Comparison of ENCODE assay signal across 17 mouse cellular contexts in genomic region chr11:103058499-103059085, GRCm38 (mm10). TPM values are rescaled to one million over a fixed set of nuclear protein-coding genes. Genes with fewer than 3 reads are reported as not detected.
DNase-seq lines count a peak whose midpoint lies in the region; ATAC-seq and TF ChIP-seq lines count a peak whose summit lies in the region.
"Had no signal": no experiment of that assay in that cellular context is flagged by ENCODE, and none has a peak within 500 bp of the region (broad histone marks: within the 10 kb centered on the region; RNA-seq: fewer than 3 reads in every experiment).

No protein-coding gene starts in this region.

- no peaks in the 10 kb centered on the region for H3K9me3 ChIP-seq in kidney, postnatal 0 days (replicated peaks; ENCODE audit: low read length)
- H3K9me3 ChIP-seq in stomach, postnatal 0 days (ENCODE audit: control insufficient read depth, low read length): no peaks in the 10 kb centered on the region
- H3K9me3 ChIP-seq: embryonic facial prominence, embryonic 15.5 days; forebrain, embryonic 10.5 days; hindbrain, embryonic 10.5 days; lung, embryonic 15.5 days had no signal

- no peak overlapping the region for H3K4me2 ChIP-seq in kidney, postnatal 0 days (ENCODE audit: low read length)
- no peak overlapping the region for H3K4me2 ChIP-seq in stomach, postnatal 0 days (replicated peaks; ENCODE audit: low read depth)
- H3K4me2 ChIP-seq: embryonic facial prominence, embryonic 15.5 days; lung, embryonic 15.5 days had no signal

- DNase-seq in gastrocnemius, adult 8-10 months (ENCODE audit: low spot score in 2 of 2): peak; percentile 38 to 76
- no peak for DNase-seq in gastrocnemius, postnatal 10 days
- no peak for DNase-seq in kidney, postnatal 0 days (ENCODE audit: low spot score)
- no peak for DNase-seq in kidney, adult 18-20 months
- peak; percentile 35 for DNase-seq in testis, postnatal 10 days (ENCODE audit: low spot score)
- no peak for DNase-seq in testis, postnatal 14 days (ENCODE audit: low spot score)
- DNase-seq in stomach, postnatal 0 days (ENCODE audit: low spot score): no peak
- DNase-seq in embryo, embryonic 9.5 days (ENCODE audit: extremely low spot score): no peak
- DNase-seq: adrenal gland, postnatal 36 days; cerebellum, adult 9-10 months; kidney, adult 9 months; kidney, postnatal 4 days; retina, postnatal 1 day had no signal

- H3K4me1 ChIP-seq in kidney, postnatal 0 days (replicated peaks; ENCODE audit: insufficient read depth, low read length): no peaks in the 10 kb centered on the region
- no peaks in the 10 kb centered on the region for H3K4me1 ChIP-seq in stomach, postnatal 0 days (replicated peaks; ENCODE audit: control insufficient read depth, insufficient read depth)
- H3K4me1 ChIP-seq: embryonic facial prominence, embryonic 15.5 days; forebrain, embryonic 10.5 days; hindbrain, embryonic 10.5 days; lung, embryonic 15.5 days had no signal

- H3K27ac ChIP-seq in kidney, postnatal 0 days: no peak overlapping the region
- H3K27ac ChIP-seq in stomach, postnatal 0 days (replicated peaks): no peak overlapping the region
- H3K27ac ChIP-seq: embryonic facial prominence, embryonic 15.5 days; forebrain, embryonic 10.5 days; hindbrain, embryonic 10.5 days; lung, embryonic 15.5 days had no signal

- H3K4me3 ChIP-seq in kidney, postnatal 0 days (replicated peaks; ENCODE audit: low read depth, low read length): no peak overlapping the region
- no peak overlapping the region for H3K4me3 ChIP-seq in stomach, postnatal 0 days (ENCODE audit: low read depth, low read length)
- H3K4me3 ChIP-seq: embryonic facial prominence, embryonic 15.5 days; forebrain, embryonic 10.5 days; hindbrain, embryonic 10.5 days; lung, embryonic 15.5 days had no signal

- WGBS in kidney, postnatal 0 days: 55% methylated on average over 3 of the region's 3 CpGs
- 60% methylated on average over 3 of the region's 3 CpGs for WGBS in stomach, postnatal 0 days

- no peaks in the 10 kb centered on the region for H3K27me3 ChIP-seq in kidney, postnatal 0 days (ENCODE audit: insufficient read depth, low read length)
- H3K27me3 ChIP-seq in stomach, postnatal 0 days (ENCODE audit: control insufficient read depth, insufficient read depth, low read length): no peaks in the 10 kb centered on the region
- H3K27me3 ChIP-seq: embryonic facial prominence, embryonic 15.5 days; lung, embryonic 15.5 days had no signal

- no peak overlapping the region for H3K9ac ChIP-seq in kidney, postnatal 0 days (ENCODE audit: low read depth, low read length)
- H3K9ac ChIP-seq in stomach, postnatal 0 days (ENCODE audit: low read length): no peak overlapping the region
- H3K9ac ChIP-seq: embryonic facial prominence, embryonic 15.5 days; lung, embryonic 15.5 days had no signal

- no peak for ATAC-seq in kidney, postnatal 0 days (replicated peaks; ENCODE audit: low FRiP score, low read depth)
- no peak for ATAC-seq in stomach, postnatal 0 days (ENCODE audit: low FRiP score, low TSS enrichment)

- peak; percentile 5; the same call in 1 of the 2 replicates for TF ChIP-seq CTCF in kidney, postnatal 0 days (IDR thresholded peaks at IDR 0.05; ENCODE audit: low read depth)
- peak; percentile 26; the same call in 1 of the 2 replicates for TF ChIP-seq CTCF in stomach, postnatal 0 days (IDR thresholded peaks at IDR 0.05; ENCODE audit: low read depth)

- no peak for TF ChIP-seq EP300 in stomach, postnatal 0 days (optimal IDR thresholded peaks at IDR 0.05)

- H3K36me3 ChIP-seq in kidney, postnatal 0 days (ENCODE audit: insufficient read depth, low read length): peaks cover 63% of the 10 kb centered on the region
- peaks cover 31% of the 10 kb centered on the region for H3K36me3 ChIP-seq in stomach, postnatal 0 days (ENCODE audit: control insufficient read depth, insufficient read depth, low read length)

RNA-seq across cellular contexts. Expression of gene Dcakd, which starts 30.5 kb away (rescaled TPM):
- 10 to 100 TPM; 10.3 to 15.1 (median 13.0) TPM for total RNA-seq in gastrocnemius, adult 8-10 months (2022)
- 10 to 100 TPM; 34.9 to 45.5 TPM for total RNA-seq in gastrocnemius, postnatal 10 days (2021)
- polyA plus RNA-seq in kidney, postnatal 0 days (2015; fragmentation: Nextera tagmentation; extraction: Ambion mirVana): 103 and 106 TPM in 2 replicates
- 36.8 and 42.3 TPM in 2 replicates for polyA plus RNA-seq in stomach, postnatal 0 days (2015; fragmentation: Nextera tagmentation; extraction: Ambion mirVana)

RNA-seq across cellular contexts. Expression of gene Nmt1, which starts 30.6 kb away (rescaled TPM):
- total RNA-seq in gastrocnemius, adult 8-10 months (2022): 10 to 100 TPM; 44.4 to 52.7 (median 50.5) TPM
- total RNA-seq in gastrocnemius, postnatal 10 days (2021): 10 to 100 TPM; 41.5 to 49.7 TPM
- 60.3 and 60.7 TPM in 2 replicates for polyA plus RNA-seq in kidney, postnatal 0 days (2015; fragmentation: Nextera tagmentation; extraction: Ambion mirVana)
- 45.9 and 52.3 TPM in 2 replicates for polyA plus RNA-seq in stomach, postnatal 0 days (2015; fragmentation: Nextera tagmentation; extraction: Ambion mirVana)

RNA-seq across cellular contexts. Expression of gene Plcd3, which starts 42.9 kb away (rescaled TPM):
- 1 to 10 TPM; 5.0 to 5.9 (median 5.5) TPM for total RNA-seq in gastrocnemius, adult 8-10 months (2022)
- 1 to 10 TPM; 5.8 to 8.6 TPM for total RNA-seq in gastrocnemius, postnatal 10 days (2021)
- polyA plus RNA-seq in kidney, postnatal 0 days (2015; fragmentation: Nextera tagmentation; extraction: Ambion mirVana): 4.2 and 5.6 TPM in 2 replicates
- polyA plus RNA-seq in stomach, postnatal 0 days (2015; fragmentation: Nextera tagmentation; extraction: Ambion mirVana): 4.2 and 5.0 TPM in 2 replicates

RNA-seq across cellular contexts. Expression of gene Acbd4, which starts 42.9 kb away (rescaled TPM):
- 10 to 100 TPM; 25.6 to 46.5 (median 41.0) TPM for total RNA-seq in gastrocnemius, adult 8-10 months (2022)
- 10 to 100 TPM; 34.9 to 50.5 TPM for total RNA-seq in gastrocnemius, postnatal 10 days (2021)
- 36.6 and 39.7 TPM in 2 replicates for polyA plus RNA-seq in kidney, postnatal 0 days (2015; fragmentation: Nextera tagmentation; extraction: Ambion mirVana)
- polyA plus RNA-seq in stomach, postnatal 0 days (2015; fragmentation: Nextera tagmentation; extraction: Ambion mirVana): 28.6 and 36.7 TPM in 2 replicates

RNA-seq across cellular contexts. Expression of gene Hexim1, which starts 57.4 kb away (rescaled TPM):
- 10 to 100 TPM; 15.1 to 25.6 (median 18.7) TPM for total RNA-seq in gastrocnemius, adult 8-10 months (2022)
- 10 to 100 TPM; 24.0 to 26.7 TPM for total RNA-seq in gastrocnemius, postnatal 10 days (2021)
- polyA plus RNA-seq in kidney, postnatal 0 days (2015; fragmentation: Nextera tagmentation; extraction: Ambion mirVana): 6.5 and 6.8 TPM in 2 replicates
- 3.8 and 4.1 TPM in 2 replicates for polyA plus RNA-seq in stomach, postnatal 0 days (2015; fragmentation: Nextera tagmentation; extraction: Ambion mirVana)

Comparison
In these comparisons a context has a peak if more than half of its experiments do, and no peak if none do; other contexts are left out.
1. DNase-seq: peak in gastrocnemius, adult 8-10 months (2 of 2) and testis, postnatal 10 days (single experiment); none in gastrocnemius, postnatal 10 days (single experiment), kidney, postnatal 0 days (single experiment), kidney, adult 18-20 months (single experiment), testis, postnatal 14 days (single experiment), stomach, postnatal 0 days (single experiment) and embryo, embryonic 9.5 days (single experiment).